Mouse (Mus musculus): ENCODE results near the gene Egfem1.

The Egfem1 gene

GRCm38 (mm10) chr3:29081952-29082295 lies at the start of gene Egfem1:
Egfem1 (plus strand) TSS chr3:29082023.
- DNase-seq (ENCODE audit: low spot score) = no peak

GRCm38 (mm10) chr3:29033107-29033506 lies 48.7 kb upstream of the Egfem1 start:
- DNase-seq (ENCODE audit: low spot score) = no peak

- no peak for DNase-seq (ENCODE audit: low spot score)
Observed at GRCm38 (mm10) chr3:29036146-29036545, 45.7 kb upstream of the Egfem1 start.

DNA sequence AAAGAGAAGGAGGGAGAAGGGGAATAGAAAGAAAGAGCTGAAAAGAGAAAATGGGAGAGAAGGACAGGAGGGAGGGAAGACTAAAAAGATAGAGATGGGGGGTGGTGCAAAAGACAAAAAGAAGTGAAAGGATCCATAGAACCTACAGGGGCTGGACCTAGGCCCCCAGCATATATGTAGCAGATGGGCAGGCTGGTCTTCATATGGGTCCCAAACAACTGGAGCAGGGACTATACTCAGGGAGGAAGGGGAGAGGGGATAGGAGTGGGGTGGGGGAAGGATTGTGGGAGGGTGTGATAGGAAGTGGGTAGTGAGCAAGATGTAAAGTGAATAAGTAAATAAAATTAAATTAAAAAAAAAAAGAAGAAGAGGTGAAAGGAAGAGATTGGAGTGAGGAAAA lies 45.2 kb upstream of the Egfem1 start:
- DNase-seq (ENCODE audit: low spot score) = no peak

GRCm38 (mm10) chr3:29040064-29040463 lies 41.8 kb upstream of the Egfem1 start:
- no peak for DNase-seq (ENCODE audit: low spot score)

GRCm38 (mm10) chr3:29046281-29046680 lies 35.5 kb upstream of the Egfem1 start:
- DNase-seq (ENCODE audit: low spot score) = no peak

DNA sequence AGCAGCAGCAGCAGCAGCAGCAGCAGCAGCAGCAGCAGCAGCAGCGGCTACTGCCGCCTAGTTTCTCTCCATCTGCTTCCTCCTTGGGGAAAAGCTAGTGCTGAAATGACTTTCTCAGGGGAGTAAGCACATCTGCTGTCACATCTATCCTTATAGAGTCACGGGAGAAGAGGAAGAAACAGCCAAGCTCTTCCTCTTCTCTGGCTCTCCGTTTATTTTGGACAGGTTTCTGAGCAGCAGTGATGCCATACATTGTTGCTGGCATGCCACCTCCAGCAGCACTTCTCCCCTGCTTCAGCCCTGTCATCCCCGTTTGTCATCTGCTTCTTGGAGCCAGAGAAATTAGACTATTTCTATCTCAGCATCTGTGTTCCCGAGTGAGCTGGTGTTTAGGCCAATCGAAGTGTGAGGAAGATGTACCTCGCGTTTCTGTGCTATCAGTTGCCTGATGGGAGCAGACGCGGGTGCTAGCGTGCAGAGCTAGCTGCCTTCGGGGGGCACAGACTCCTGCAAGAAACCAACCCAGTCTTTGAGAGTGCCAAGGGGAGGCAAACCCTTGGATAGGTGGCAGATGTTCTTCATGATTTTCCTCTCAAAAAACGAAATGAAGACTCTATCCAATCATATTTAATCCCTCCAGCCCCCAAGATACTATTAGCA lies 34.4 kb upstream of the Egfem1 start:
- no peak for DNase-seq (ENCODE audit: low spot score)

- DNase-seq (ENCODE audit: low spot score) = no peak
Observed at GRCm38 (mm10) chr3:29063156-29063555, 18.7 kb upstream of the Egfem1 start.

GRCm38 (mm10) chr3:29068428-29069098 lies 13.3 kb upstream of the Egfem1 start:
- DNase-seq (ENCODE audit: low spot score) = no peak

GRCm38 (mm10) chr3:29071315-29071714 lies 10.5 kb upstream of the Egfem1 start:
- DNase-seq (ENCODE audit: low spot score) = no peak

- DNase-seq (ENCODE audit: low spot score) = no peak
Observed at GRCm38 (mm10) chr3:29081517-29081916, 306 bp upstream of the Egfem1 start.

DNA sequence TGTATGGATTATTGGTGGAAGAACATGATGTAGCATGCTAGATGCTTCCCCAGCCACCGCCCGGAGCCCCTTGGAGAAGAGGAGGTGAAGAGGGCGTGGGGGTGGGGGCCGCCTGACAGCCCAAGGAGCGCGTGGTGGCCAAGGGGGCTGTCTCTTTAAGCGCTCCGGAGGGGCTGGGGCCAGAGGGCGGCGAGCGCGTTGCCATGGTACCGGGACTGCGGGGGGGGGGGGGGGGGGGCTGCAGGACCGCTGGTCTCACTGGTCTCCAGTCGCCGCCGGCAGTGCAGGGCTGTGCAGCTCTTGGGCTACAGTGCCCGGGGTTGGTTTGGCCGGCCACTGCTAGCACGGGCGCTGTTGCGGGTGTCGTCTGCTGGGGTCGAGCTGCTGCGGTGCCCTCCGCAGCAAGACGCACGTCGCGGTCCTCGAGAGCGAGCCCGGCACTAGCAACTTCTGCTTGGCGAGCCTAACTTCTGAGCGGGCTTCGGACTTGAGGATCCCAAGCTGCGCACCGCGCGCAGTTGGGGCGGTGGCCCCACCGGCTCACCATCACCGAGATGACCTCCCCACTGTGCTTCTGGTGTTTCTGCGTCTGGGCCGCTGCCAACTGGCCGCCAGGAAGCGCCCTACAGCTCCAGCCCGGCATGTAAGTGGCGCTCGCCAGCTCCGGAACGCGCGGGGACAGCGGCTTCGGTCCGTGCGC lies 623 bp downstream of the Egfem1 start:
- DNase-seq (ENCODE audit: low spot score) = no peak

GRCm38 (mm10) chr3:29082996-29083350 lies 1.1 kb downstream of the Egfem1 start:
- no peak for DNase-seq (ENCODE audit: low spot score)

DNA sequence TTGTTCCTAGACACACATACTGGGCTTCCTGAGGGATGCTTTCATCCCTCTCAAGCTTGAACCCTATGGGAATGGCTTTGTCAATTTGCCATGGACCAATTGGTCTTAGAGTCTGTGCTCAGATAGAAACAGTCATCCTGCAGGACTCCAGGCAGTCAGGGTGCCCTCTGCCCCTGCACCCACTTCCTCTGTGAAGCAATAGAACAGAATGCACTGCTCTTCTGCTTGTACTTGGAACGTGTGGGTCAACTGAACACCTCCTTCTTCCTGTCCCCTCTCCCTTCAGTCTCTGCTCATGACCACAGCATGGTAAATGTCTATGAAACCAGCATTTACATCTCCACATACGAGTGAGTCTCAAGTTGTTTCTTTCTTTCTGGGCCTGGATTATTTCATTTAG lies 16.6 kb downstream of the Egfem1 start:
- no peak for DNase-seq (ENCODE audit: low spot score)

DNA sequence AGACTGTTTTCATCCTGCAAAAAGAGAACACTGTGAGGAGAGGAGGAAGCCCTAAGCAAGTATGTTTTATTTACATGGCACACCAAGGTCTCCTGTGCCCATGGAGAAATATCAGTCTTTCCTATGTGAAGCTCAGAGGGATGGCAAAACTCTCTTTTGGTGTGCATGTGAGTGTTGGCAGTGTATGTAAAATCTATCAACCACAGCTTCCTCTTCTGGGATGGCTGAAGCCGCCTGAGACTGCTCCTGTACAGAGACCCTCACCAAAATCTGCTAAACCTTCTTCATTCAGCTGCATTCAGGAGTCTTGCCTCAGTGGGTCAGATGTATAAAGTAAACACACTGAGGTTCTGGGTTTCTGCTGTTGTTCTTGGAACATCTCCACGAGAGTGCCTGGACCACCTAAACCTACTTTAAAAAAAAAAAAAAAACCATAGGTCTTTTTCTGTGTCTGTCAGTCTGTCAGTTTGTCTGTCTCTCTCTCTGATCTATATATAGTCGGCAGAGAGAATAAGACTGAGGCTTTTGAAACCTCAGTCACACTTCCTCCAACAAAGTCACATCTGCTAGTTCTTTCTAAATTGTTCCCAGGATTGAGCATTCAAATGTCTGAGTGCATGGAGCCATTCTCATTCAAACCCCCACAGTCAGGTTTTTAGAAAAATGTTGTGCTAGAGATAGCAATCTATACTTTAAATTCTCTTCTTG lies 24.3 kb downstream of the Egfem1 start:
- no peak for DNase-seq (ENCODE audit: low spot score)

DNA sequence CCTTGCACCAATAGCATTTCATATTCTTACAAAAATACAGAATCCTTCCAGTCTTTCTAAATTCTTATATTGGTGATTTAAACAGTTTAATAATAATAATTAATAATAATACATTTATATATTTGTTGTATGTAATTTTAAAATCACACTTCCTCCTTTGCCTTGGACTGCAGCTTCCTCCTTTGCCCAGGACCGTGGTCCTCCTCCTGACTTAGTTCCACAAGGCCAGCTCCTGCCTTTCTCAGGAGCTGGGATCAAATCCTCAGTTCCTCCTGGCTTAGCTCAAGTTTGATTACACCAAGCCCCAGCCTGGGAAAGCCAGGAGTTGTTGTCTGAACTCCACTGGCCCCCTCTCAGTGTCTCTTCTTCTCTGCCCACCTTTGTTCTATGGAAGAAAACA lies 25.3 kb downstream of the Egfem1 start:
- DNase-seq (ENCODE audit: low spot score) = no peak

- DNase-seq (ENCODE audit: low spot score) = no peak
Observed at GRCm38 (mm10) chr3:29110321-29110720, 28.5 kb downstream of the Egfem1 start.

DNA sequence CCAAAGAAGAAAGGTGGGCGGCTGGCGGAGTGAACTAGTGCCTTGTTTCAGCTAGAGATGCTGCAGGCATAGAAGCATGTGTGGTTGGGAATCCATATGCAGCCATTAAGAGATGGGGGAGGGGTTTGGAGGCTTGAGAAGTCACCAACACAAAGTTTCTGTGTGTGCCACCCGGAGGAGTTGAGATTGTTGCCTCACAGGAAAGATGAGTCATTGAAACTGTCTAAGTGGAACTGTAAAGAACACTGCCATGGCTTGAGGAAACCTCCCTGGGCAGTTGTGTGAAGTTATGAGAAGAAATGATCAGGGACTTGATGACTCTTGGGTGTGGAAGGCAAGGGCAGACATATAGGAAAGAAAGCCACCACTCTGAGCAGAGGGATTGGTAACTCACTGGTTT lies 32.7 kb downstream of the Egfem1 start:
- no peak for DNase-seq (ENCODE audit: low spot score)

- no peak for DNase-seq (ENCODE audit: low spot score)
Observed at GRCm38 (mm10) chr3:29117379-29117778, 35.6 kb downstream of the Egfem1 start.

DNA sequence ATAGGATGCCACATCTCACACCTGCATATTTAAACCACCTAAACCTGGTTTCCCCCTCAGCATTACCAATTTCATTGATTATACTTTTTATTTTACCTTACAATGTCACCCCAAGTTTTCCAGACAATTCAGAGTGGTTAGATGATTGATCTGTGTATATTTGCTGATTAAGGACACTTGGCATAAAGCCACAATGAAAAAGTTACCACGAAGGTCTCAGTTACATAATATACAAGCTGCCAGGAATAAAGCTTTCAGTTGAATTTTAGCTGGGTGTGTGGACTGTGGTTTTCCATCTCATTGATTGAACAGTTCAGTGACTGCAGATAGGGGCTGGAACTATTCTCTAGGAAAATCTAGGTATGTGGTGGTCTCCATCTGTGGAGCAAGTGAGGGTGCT lies 40.7 kb downstream of the Egfem1 start:
- no peak for DNase-seq (ENCODE audit: low spot score)

DNA sequence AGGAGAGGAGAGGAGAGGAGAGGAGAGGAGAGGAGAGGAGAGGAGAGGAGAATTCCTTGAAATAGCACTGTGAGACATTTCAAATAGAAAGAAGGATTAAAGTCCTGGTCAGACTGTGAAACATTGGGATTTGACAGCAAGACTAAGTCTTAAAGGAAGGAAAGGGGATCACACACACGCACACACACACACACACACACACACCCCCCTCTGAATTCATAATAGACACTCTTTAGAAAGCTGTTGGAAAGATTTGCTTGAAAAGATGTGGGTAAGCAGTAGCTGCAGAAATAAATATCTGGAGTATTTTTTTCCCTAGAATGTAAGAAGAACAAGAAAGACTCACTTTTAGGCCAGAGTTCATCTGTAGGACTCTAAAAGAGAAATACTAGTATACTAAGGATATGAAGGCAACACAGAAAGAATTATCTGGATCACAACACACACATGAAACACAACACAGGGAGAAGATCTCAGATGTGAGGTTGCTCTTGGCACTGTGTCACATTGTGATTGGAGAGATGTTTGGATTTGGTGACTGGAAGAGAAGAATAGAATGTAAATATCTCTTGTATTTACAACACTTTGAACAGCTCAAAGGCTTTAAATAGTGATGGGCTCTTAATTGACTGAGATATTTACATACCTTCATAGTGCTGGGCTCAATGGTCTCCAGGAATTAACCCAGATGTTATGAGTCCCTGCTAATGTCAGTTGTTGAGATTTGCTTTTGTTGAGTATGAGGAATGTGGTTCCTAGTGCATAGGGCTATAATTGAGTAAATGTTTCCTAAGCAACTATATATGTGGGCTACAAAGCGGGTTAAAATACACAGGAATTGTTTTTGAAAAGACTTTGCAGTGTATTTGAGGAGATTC lies 50.5 kb downstream of the Egfem1 start:
- no peak for DNase-seq (ENCODE audit: low spot score)

DNA sequence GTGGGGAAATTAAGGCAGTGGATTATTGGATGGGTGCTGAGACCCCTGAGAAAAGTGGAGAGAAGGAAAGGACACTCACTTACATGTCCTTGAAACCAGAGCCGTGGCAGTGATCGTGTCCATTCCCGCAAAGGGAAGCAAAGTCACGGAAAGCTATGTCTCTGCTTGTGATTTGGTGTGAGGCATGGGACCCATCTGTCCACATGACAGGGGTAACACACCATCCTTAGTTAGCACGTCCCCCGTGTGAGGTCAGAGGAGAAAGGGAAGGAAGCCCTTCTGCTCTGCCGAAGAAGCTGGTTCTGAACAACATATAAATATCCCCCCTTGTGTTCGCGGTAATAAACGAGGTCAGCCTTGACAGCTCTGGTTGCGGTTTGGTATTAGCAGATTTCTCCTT lies 52.7 kb downstream of the Egfem1 start:
- no peak for DNase-seq (ENCODE audit: low spot score)
